Mouse (Mus musculus): ENCODE results near the gene Tenm4.

- TF ChIP-seq POLR2A (IDR thresholded peaks at IDR 0.05; ENCODE audit: low read depth, low read length) (no peak), TCF12 (IDR thresholded peaks at IDR 0.05; ENCODE audit: low read depth, low read length) (no peak), E2F4 (IDR thresholded peaks at IDR 0.05; ENCODE audit: insufficient replicate concordance, low read depth, low read length) (no peak), JUND (conservative IDR thresholded peaks at IDR 0.05; ENCODE audit: low read depth, low read length) (no peak), CTCF (conservative IDR thresholded peaks at IDR 0.05 in 1 of 2, IDR thresholded peaks at IDR 0.05 in 1 of 2; ENCODE audit: low read depth in 2 of 2, low read length in 2 of 2) (no peak)
Observed at GRCm38 (mm10) chr7:96385850-96386249, 214.8 kb downstream of the Tenm4 start.

Measured in CH12.LX (cell line).